Mouse (Mus musculus) kidney, postnatal 14 days (tissue): ENCODE measurements at regions not wholly inside any gene's neighbourhood (a gene's known extent, or its start where the extent isn't known, plus 50 kb on each side); places are given as distances from the start of the nearest gene placed in this dataset.

Experiments used
- DNase-seq: peaks from one replicate; pipeline ENCODE4 v3.0.0; 2022; ENCODE audit warnings: mixed read lengths

GRCm38 (mm10) chr16:24177131-24177530 is 188.5 kb upstream of the Bcl6 start:
- DNase-seq, result no peak

- no peak for DNase-seq
Observed at GRCm38 (mm10) chr16:24176057-24176456, 187.4 kb upstream of the Bcl6 start.

- DNase-seq, result no peak
Observed at GRCm38 (mm10) chr16:24175235-24175760, 186.6 kb upstream of the Bcl6 start.

GRCm38 (mm10) chr16:24174595-24174994 is 185.9 kb upstream of the Bcl6 start:
- DNase-seq, result no peak

- DNase-seq, result no peak
Observed at GRCm38 (mm10) chr16:24173783-24174518, 185.3 kb upstream of the Bcl6 start.

- DNase-seq, result no peak
Observed at GRCm38 (mm10) chr16:24172653-24173052, 184.0 kb upstream of the Bcl6 start.

- DNase-seq, result no peak
Observed at GRCm38 (mm10) chr16:24172065-24172464, 183.4 kb upstream of the Bcl6 start.

GRCm38 (mm10) chr16:24171161-24171560 is 182.5 kb upstream of the Bcl6 start:
- DNase-seq, result no peak

GRCm38 (mm10) chr16:24166496-24166895 is 177.8 kb upstream of the Bcl6 start:
- DNase-seq, result no peak

- DNase-seq, result no peak
Observed at GRCm38 (mm10) chr16:24165461-24166081, 176.9 kb upstream of the Bcl6 start.

- no peak for DNase-seq
Observed at GRCm38 (mm10) chr16:24160705-24161285, 172.1 kb upstream of the Bcl6 start.

GRCm38 (mm10) chr16:24159336-24159735 is 170.7 kb upstream of the Bcl6 start:
- no peak for DNase-seq

- DNase-seq, result no peak
Observed at GRCm38 (mm10) chr16:24157753-24158152, 169.1 kb upstream of the Bcl6 start.

GRCm38 (mm10) chr16:24156729-24157430 is 168.2 kb upstream of the Bcl6 start:
- DNase-seq, result no peak

GRCm38 (mm10) chr16:24154816-24155357 is 166.2 kb upstream of the Bcl6 start:
- no peak for DNase-seq

GRCm38 (mm10) chr16:24153943-24154342 is 165.3 kb upstream of the Bcl6 start:
- no peak for DNase-seq

GRCm38 (mm10) chr16:24151831-24152247 is 163.2 kb upstream of the Bcl6 start:
- DNase-seq, result no peak

- DNase-seq, result no peak
Observed at GRCm38 (mm10) chr16:24151178-24151725, 162.6 kb upstream of the Bcl6 start.

GRCm38 (mm10) chr16:24150512-24150911 is 161.9 kb upstream of the Bcl6 start:
- DNase-seq, result no peak

GRCm38 (mm10) chr16:24149441-24149840 is 160.8 kb upstream of the Bcl6 start:
- DNase-seq, result no peak

GRCm38 (mm10) chr16:24143894-24144293 is 155.2 kb upstream of the Bcl6 start:
- no peak for DNase-seq

- peak; percentile 28 for DNase-seq
Observed at GRCm38 (mm10) chr16:24142915-24143541, 154.4 kb upstream of the Bcl6 start.
